10 mouse cellular contexts compared by ENCODE assay signal in genomic region chr14:24995226-24995625, GRCm38 (mm10).
A peak's percentile ranks its signal among the peaks of the same experiment; 100 is the strongest.
DNase-seq lines count a peak whose midpoint lies in the region; ATAC-seq lines count a peak whose summit lies in the region.
"Had no signal": no experiment of that assay in that cellular context is flagged by ENCODE, and none has a peak within 500 bp of the region (broad histone marks: within the 10 kb centered on the region; RNA-seq: fewer than 3 reads in every experiment).

No protein-coding gene starts in this region.

- H3K27me3 ChIP-seq in hindbrain, embryonic 16.5 days (replicated peaks; ENCODE audit: control insufficient read depth, insufficient read depth, low read length): no peaks in the 10 kb centered on the region
- H3K27me3 ChIP-seq: liver, embryonic 12.5 days; stomach, embryonic 15.5 days had no signal

- H3K4me1 ChIP-seq in hindbrain, embryonic 16.5 days (ENCODE audit: control insufficient read depth, insufficient read depth, low read depth, low read length): peaks cover 30% of the 10 kb centered on the region
- H3K4me1 ChIP-seq: liver, embryonic 12.5 days had no signal

- peak; percentile 35 for ATAC-seq in frontal cortex, adult (ENCODE audit: low TSS enrichment)
- ATAC-seq in hindbrain, embryonic 16.5 days: peak; percentile 47
- ATAC-seq: liver, embryonic 12.5 days had no signal

- peak overlapping the region; percentile 44; the same call in 1 of the 2 replicates for H3K27ac ChIP-seq in hindbrain, embryonic 16.5 days (ENCODE audit: low read depth, low read length)
- H3K27ac ChIP-seq: liver, embryonic 12.5 days; stomach, embryonic 15.5 days had no signal

- no peak for DNase-seq in frontal cortex, adult 2 months (ENCODE audit: extremely low spot score in 1 of 2, low spot score in 1 of 2)
- DNase-seq in MN1 (ENCODE audit: low spot score): peak; percentile 49
- DNase-seq in embryo, embryonic 10.5 days (ENCODE audit: low spot score): peak; percentile 23
- no peak for DNase-seq in urinary bladder, adult 2 months (ENCODE audit: low spot score)
- DNase-seq in spleen, postnatal 14 days (ENCODE audit: low spot score in 2 of 2): no peak
- no peak for DNase-seq in Muller cell, postnatal 12 days (ENCODE audit: inconsistent ontology term)

- H3K4me2 ChIP-seq in hindbrain, embryonic 16.5 days (ENCODE audit: low read length): no peak overlapping the region
- H3K4me2 ChIP-seq: liver, embryonic 12.5 days; stomach, embryonic 15.5 days had no signal

- H3K4me3 ChIP-seq in hindbrain, embryonic 16.5 days (ENCODE audit: low read length): no peak overlapping the region
- H3K4me3 ChIP-seq: liver, embryonic 12.5 days; stomach, embryonic 15.5 days had no signal

- H3K9me3 ChIP-seq in hindbrain, embryonic 16.5 days (ENCODE audit: control insufficient read depth, low read length): no peaks in the 10 kb centered on the region

- WGBS in hindbrain, embryonic 16.5 days: 36% methylated on average over 7 of the region's 7 CpGs

- peak overlapping the region; percentile 23; the same call in 1 of the 2 replicates for H3K9ac ChIP-seq in hindbrain, embryonic 16.5 days (ENCODE audit: low read depth, low read length)
- H3K9ac ChIP-seq: liver, embryonic 12.5 days; stomach, embryonic 15.5 days had no signal

- H3K36me3 ChIP-seq in hindbrain, embryonic 16.5 days (ENCODE audit: control insufficient read depth, insufficient read depth, low read length): no peaks in the 10 kb centered on the region
- H3K36me3 ChIP-seq: liver, embryonic 12.5 days; stomach, embryonic 15.5 days had no signal

Comparison
In these comparisons a context has a peak if more than half of its experiments do, and no peak if none do; other contexts are left out.
1. DNase-seq: peak in MN1 (single experiment) and embryo, embryonic 10.5 days (single experiment); none in frontal cortex, adult 2 months (0 of 2), urinary bladder, adult 2 months (single experiment), spleen, postnatal 14 days (0 of 2) and Muller cell, postnatal 12 days (single experiment).